Mouse (Mus musculus): ENCODE data around the gene Defa33. TPM values are rescaled to one million over a fixed set of nuclear protein-coding genes. Genes with fewer than 3 reads are reported as not detected.

The Defa33 gene
- not detected in 2 replicates for polyA plus RNA-seq (2012; rRNA removed)

DNA sequence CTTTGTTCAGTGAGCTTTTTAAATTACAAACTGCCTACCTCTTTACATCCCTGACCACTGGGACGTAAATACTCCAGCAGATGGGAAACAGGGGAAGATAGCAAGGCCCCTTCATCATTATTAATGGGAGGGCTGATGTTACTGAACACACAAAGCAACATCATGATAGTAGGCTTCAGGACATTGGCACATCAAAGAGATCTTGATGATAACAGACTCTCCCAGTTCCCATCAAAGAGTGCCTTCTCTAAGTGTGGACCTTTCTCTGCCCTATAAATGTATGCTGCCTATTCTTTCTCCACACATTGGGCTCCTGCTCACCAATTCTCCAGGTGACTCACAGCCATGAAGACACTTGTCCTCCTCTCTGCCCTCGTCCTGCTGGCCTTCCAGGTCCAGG, at the start of gene Defa33:
Defa33 (plus strand) TSS at position 301 of the 400 bp plus-strand sequence.

DNA sequence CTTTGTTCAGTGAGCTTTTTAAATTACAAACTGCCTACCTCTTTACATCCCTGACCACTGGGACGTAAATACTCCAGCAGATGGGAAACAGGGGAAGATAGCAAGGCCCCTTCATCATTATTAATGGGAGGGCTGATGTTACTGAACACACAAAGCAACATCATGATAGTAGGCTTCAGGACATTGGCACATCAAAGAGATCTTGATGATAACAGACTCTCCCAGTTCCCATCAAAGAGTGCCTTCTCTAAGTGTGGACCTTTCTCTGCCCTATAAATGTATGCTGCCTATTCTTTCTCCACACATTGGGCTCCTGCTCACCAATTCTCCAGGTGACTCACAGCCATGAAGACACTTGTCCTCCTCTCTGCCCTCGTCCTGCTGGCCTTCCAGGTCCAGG, 13.4 kb upstream of the Defa33 start, which contains the start of gene Defa2:
Defa2 (plus strand) TSS at position 301 of the 400 bp plus-strand sequence.

DNA sequence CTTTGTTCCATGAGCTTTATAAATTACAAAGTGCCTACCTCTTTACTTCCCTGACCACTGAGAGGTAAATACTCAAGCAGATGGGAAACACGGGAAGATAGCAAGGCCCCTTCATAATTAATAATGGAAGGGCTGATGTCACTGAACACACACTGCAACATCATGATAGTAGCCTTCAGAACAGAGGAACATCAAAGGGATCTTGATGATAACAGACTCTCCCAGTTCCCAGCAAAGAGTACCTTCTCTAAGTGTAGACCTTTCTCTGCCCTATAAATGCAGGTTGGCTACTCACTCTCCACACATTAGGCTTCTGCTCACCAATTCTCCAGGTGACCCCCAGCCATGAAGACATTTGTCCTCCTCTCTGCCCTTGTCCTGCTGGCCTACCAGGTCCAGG, 35.5 kb downstream of the Defa33 start, which contains the start of gene Defa36:
Defa36 (plus strand) TSS at position 301 of the 400 bp plus-strand sequence.

Other genes starting within 250 kb of the Defa33 start
- gene Defa22, start 229.5 kb upstream of the Defa33 start, polyA plus RNA-seq (2012; rRNA removed) = not detected in 2 replicates
- gene Defa31, start 200.2 kb upstream of the Defa33 start, polyA plus RNA-seq (2012; rRNA removed) = not detected in 2 replicates
- gene Gm15293, start 190.2 kb upstream of the Defa33 start, polyA plus RNA-seq (2012; rRNA removed) = not detected in 2 replicates
- not detected in 2 replicates for gene Gm15292, start 142.1 kb upstream of the Defa33 start, polyA plus RNA-seq (2012; rRNA removed)
- not detected in 2 replicates for gene Defa27, start 76.3 kb upstream of the Defa33 start, polyA plus RNA-seq (2012; rRNA removed)
- not detected in 2 replicates for gene Defa29, start 64.8 kb upstream of the Defa33 start, polyA plus RNA-seq (2012; rRNA removed)
- not detected in 2 replicates for gene Defa2, start 13.3 kb upstream of the Defa33 start, polyA plus RNA-seq (2012; rRNA removed)
- not detected in 2 replicates for gene Defa36, start 35.6 kb downstream of the Defa33 start, polyA plus RNA-seq (2012; rRNA removed)
- gene Gm7849, start 64.7 kb downstream of the Defa33 start, polyA plus RNA-seq (2012; rRNA removed) = not detected in 2 replicates
- not detected in 2 replicates for gene Defa20, start 117.4 kb downstream of the Defa33 start, polyA plus RNA-seq (2012; rRNA removed)
- gene Defa32, start 137.2 kb downstream of the Defa33 start, polyA plus RNA-seq (2012; rRNA removed) = not detected in 2 replicates
- not detected in 2 replicates for gene Defa37, start 173.6 kb downstream of the Defa33 start, polyA plus RNA-seq (2012; rRNA removed)
- gene Defa28, start 191.2 kb downstream of the Defa33 start, polyA plus RNA-seq (2012; rRNA removed) = not detected in 2 replicates
- gene Gm7861, start 202.7 kb downstream of the Defa33 start, polyA plus RNA-seq (2012; rRNA removed) = not detected in 2 replicates
- gene Defa26, start 226.4 kb downstream of the Defa33 start, polyA plus RNA-seq (2012; rRNA removed) = not detected in 2 replicates